Mouse (Mus musculus) heart, embryonic 11.5 days (tissue): ENCODE measurements at regions not wholly inside any gene's neighbourhood (a gene's known extent, or its start where the extent isn't known, plus 50 kb on each side); places are given as distances from the start of the nearest gene placed in this dataset.
A peak's percentile ranks its signal among the peaks of the same experiment; 100 is the strongest.

Experiments used
- ATAC-seq: fragments of 200-750 bp; cut with Nextera tagmentation; replicated peaks from 2 replicates; pipeline ENCODE4 v1.8.0; 2017; ENCODE audit warnings: moderate library complexity; ENCODE audit not compliant: insufficient number of reproducible peaks, low FRiP score, low TSS enrichment
- H3K27ac ChIP-seq: fragments of 300-500 bp; sonication (generic); 2 replicates; pipeline ENCODE4 v1.5.1; 2014; ENCODE audit warnings: mild to moderate bottlenecking, low read depth, low read length
- H3K27me3 ChIP-seq: fragments of 300-500 bp; sonication (generic); 2 replicates; pipeline ENCODE4 v1.6.1; 2014; ENCODE audit warnings: mild to moderate bottlenecking, low read length, mixed read lengths; ENCODE audit not compliant: control insufficient read depth, insufficient read depth
- H3K36me3 ChIP-seq: fragments of 300-500 bp; sonication (generic); 2 replicates; pipeline ENCODE4 v1.6.1; 2014; ENCODE audit warnings: mild to moderate bottlenecking, low read length, moderate library complexity, mixed read lengths; ENCODE audit not compliant: control insufficient read depth, insufficient read depth
- H3K4me1 ChIP-seq: fragments of 300-500 bp; sonication (generic); 2 replicates; pipeline ENCODE4 v1.6.1; 2014; ENCODE audit warnings: low read length; ENCODE audit not compliant: control insufficient read depth, insufficient read depth
- H3K4me2 ChIP-seq: fragments of 300-500 bp; sonication (generic); 2 replicates; pipeline ENCODE4 v1.6.1; 2014; ENCODE audit warnings: mild to moderate bottlenecking, moderate library complexity
- H3K4me3 ChIP-seq: fragments of 300-500 bp; sonication (generic); 2 replicates; pipeline ENCODE4 v1.5.1; 2014; ENCODE audit warnings: low read depth, low read length
- H3K9ac ChIP-seq: fragments of 300-500 bp; sonication (generic); 2 replicates; pipeline ENCODE4 v1.6.1; 2014; ENCODE audit warnings: mild to moderate bottlenecking, low read depth, low read length, moderate library complexity
- H3K9me3 ChIP-seq: fragments of 300-500 bp; sonication (generic); replicated peaks from 2 replicates; pipeline ENCODE4 v1.6.1; 2016; ENCODE audit warnings: low read length; ENCODE audit not compliant: control insufficient read depth
- WGBS: fragments of 180-500 bp; shearing (Covaris S2); extraction: QIAGEN DNeasy Blood & Tissue Kit; methylation state at CpG from one replicate; pipeline ENCODE4 v1.1.7; 2014; ENCODE audit not compliant: insufficient replicate concordance; 5-methylcytosine and 5-hydroxymethylcytosine counted together

DNA sequence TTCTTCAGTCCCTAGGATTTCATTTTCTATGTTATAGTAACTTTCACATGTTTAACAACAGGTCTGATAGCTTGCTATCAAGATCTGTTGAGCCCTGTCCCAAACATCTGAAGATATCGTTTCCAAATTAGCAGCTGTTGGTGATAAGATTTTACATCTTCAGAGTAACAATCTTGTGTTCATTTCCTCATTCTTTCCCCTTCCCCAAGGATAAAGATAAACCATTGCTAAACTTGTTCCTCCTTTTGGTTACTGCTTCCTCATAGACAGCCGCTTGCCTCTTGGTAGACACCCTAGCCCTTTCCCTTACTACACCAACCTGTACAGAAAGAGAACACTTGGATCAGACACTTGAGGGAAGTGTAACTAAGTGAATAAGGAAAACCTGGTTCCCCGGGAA, 58.6 kb downstream of the Kcnrg start:
- H3K27ac ChIP-seq = no peak overlapping the region

DNA sequence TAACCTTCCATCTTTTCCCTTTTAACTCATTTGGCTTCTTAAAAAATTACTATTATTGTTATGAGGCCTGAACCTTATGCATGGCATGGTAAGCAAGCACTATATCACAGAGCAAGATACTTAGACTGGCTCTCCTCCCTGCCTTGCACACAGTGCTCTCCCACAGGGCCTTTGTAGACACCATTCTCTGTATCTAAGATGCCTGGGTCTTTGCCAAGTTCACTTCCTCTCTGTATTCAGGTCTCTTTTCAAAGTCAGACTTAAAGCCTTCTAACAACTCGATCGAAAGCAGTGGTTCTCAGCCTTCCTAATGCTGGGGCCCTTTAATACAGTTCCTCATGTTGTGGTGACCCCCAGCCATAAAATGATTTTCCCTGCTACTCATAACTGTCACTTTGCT, 65.9 kb downstream of the Kcnrg start:
- 58% methylated on average over 2 of the region's 2 CpGs for WGBS
- ATAC-seq = no peak

More for the DNA sequence above, 58.6 kb downstream of the Kcnrg start:
- ATAC-seq = no peak
- 78% methylated on average over 3 of the region's 3 CpGs for WGBS
- Histone ChIP-seq H3K27me3 (no peaks in the 10 kb centered on the region), H3K9ac (no peak overlapping the region), H3K36me3 (no peaks in the 10 kb centered on the region), H3K4me3 (no peak overlapping the region), H3K9me3 (no peaks in the 10 kb centered on the region), H3K4me1 (no peaks in the 10 kb centered on the region), H3K4me2 (no peak overlapping the region)

DNA sequence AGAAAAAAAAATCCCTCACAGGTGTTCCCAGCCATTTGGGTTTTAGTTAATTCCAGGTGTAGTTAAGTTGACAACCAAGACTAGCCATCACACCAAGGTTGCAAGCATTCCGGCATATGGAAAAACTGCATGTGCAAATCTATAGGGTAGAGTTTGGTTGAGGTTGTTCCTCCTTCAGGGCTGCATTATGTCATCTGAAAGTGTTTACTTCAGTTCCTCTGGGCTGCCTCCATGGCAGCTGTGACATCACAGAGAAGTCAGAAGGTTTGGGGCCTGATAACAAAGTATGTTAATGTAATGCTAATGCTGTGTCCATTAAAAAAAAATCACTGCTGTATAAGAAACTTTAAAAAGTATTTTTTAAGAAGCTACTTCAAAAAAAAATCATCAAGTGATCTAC, 70.8 kb downstream of the Kcnrg start:
- Histone ChIP-seq H3K4me1 (0 out of 2 replicates have a peak, but pooled peaks cover under 1% of the 10 kb centered on the region), H3K4me3 (no peak overlapping the region), H3K27me3 (no peaks in the 10 kb centered on the region), H3K27ac (no peak overlapping the region), H3K36me3 (no peaks in the 10 kb centered on the region), H3K9me3 (no peaks in the 10 kb centered on the region), H3K9ac (no peak overlapping the region), H3K4me2 (no peak overlapping the region)
- 90% methylated on average over 1 of the region's 1 CpGs for WGBS
- ATAC-seq = no peak

More for the DNA sequence above, 65.9 kb downstream of the Kcnrg start:
- H3K4me2 ChIP-seq = no peak overlapping the region
- no peak overlapping the region for H3K27ac ChIP-seq
- no peak overlapping the region for H3K9ac ChIP-seq
- H3K27me3 ChIP-seq = no peaks in the 10 kb centered on the region
- H3K9me3 ChIP-seq = no peaks in the 10 kb centered on the region
- H3K36me3 ChIP-seq = no peaks in the 10 kb centered on the region
- no peak overlapping the region for H3K4me3 ChIP-seq
- no peaks in the 10 kb centered on the region for H3K4me1 ChIP-seq

DNA sequence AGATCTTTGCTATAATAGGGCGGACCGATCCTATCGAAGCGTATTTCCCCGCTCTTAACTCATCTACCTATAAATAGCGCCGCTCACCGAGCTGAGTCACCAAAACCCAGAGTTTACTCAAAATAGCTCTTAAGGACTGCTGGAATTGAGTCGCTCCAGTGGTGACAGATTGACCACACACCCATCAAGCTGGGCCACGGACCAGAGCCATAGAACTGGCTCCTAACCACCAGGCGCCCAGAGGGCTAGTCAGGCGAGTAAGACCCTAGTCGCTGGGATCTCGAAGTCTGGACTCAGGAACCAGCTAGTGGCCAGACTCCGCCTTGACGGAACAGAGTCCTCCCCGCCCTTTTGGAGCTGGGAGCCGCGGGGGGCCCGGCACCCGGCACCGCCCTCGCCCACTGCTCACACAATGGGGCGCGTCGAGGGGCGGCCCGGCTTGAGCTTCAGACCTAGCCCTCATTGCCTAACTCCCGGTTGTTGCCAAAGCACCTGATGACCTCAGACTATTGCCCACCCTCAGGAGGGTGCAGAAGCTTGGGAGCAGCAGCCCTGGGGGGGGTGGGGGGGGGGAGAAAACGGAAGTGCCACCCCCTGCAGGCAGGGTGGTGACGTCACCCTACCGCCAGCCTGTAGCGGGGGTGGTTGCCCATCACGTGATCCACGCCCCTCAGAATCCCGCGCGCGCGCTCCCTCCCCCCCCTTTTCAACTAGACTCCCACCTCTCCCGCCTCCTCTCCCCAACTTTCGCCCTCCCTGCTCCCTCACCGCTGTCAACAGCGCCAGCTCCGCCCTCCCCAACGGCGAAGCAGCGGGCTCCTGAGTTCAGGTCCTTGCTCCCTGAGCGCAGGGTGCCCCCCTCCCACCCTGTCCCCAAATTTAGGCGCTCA, 73.8 kb downstream of the Kcnrg start:
- H3K27ac ChIP-seq = peak overlapping the region; percentile 97
- peaks cover 10% of the 10 kb centered on the region for H3K27me3 ChIP-seq
- no peaks in the 10 kb centered on the region for H3K9me3 ChIP-seq
- no peaks in the 10 kb centered on the region for H3K36me3 ChIP-seq
- peaks cover 7% of the 10 kb centered on the region for H3K4me1 ChIP-seq
- peak overlapping the region; percentile 84 for H3K4me2 ChIP-seq
- H3K4me3 ChIP-seq = peak overlapping the region; percentile 74
- WGBS = under 1% methylated on average over 45 of the region's 50 CpGs
- peak overlapping the region; percentile 90 for H3K9ac ChIP-seq
- ATAC-seq = peak; percentile 77

DNA sequence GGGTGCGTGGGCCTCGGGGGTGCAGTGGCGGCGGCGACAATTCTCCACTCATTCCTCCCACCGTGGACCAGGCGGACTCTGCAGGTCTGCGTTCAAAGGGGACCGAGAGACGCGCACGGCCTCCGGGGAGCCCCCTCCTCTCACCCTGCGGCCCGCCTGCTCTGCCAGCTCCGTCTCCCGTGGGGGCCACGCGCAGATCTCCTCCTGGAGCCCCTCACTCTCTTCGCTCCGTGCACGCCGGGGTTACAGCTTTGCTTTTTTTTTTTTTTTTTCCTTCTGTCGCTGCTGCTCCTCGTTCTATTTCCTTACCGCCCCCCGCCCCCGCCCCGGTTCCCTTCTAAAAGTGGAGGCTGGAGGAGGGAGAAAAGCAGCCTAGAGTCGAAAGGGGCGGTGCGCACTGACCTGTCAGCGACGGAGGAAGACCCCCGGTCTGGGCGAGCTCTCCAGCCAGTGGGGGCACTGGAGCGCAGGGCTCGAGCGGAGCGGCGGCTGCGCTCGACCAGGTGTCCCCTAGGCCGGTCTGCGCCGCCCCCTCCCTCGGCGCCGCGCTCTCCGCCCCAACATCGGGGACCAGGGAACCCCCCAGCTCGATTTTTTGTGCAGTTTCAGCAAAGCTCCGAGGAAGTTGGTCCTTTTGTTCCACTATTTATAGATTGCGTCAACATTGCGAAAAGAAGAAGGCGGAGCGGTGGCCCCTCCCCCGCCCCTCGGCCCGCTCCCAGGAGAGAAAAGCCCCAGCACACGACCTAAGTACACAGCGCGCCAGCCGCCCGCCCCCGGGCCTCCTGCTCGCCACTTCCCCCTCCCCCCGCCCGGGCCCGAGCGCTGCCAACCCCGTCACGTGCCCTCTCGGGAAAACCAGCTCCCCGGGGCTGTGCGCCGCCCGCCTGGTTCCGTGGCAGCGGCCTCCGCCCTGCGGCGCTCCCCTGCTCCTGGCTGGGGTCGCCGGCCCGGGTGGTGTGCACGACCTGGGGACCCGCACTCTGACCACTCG, 74.7 kb downstream of the Kcnrg start:
- peak overlapping the region; percentile 74 for H3K4me3 ChIP-seq
- H3K4me1 ChIP-seq = peaks cover 13% of the 10 kb centered on the region
- peaks cover 13% of the 10 kb centered on the region for H3K27me3 ChIP-seq
- H3K27ac ChIP-seq = peak overlapping the region; percentile 97
- WGBS = under 1% methylated on average over 75 of the region's 90 CpGs
- H3K9ac ChIP-seq = peak overlapping the region; percentile 90
- ATAC-seq = peak; percentile 80
- peak overlapping the region; percentile 84 for H3K4me2 ChIP-seq
- H3K36me3 ChIP-seq = no peaks in the 10 kb centered on the region
- H3K9me3 ChIP-seq = no peaks in the 10 kb centered on the region

DNA sequence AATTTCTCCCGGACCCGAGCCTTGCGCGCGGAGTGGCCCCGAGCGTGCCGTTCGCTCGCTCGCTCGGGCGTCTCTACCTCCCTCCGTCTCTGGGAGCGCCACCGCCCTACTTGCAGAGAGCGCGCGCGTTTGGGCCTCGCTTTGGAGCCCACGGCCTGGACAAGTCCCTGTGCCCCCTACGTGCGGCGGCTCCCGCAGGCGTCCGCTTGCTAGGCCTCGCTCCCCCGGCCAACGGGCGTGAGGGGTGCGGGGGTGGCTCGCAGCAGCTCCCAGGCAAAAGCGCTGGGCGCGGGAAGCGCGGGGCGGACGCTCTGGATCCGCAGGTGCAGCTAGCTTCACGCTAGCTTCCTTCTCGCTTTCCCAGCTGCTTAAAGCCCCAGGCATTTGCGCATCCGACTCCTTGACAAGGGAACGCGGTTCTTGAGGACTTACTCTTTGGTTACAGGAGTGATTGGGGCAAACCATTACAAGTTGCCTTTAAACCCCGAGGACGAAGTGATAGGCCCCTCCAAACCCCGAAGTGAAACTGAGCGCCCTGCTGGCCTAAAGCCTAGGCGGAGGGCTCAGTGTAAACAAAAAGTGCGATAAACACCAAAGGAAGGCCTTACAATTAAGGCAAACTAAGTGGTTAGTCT, 75.6 kb downstream of the Kcnrg start:
- H3K27ac ChIP-seq = peak overlapping the region; percentile 97
- no peaks in the 10 kb centered on the region for H3K9me3 ChIP-seq
- H3K9ac ChIP-seq = peak overlapping the region; percentile 90
- under 1% methylated on average over 50 of the region's 54 CpGs for WGBS
- H3K27me3 ChIP-seq = peaks cover 19% of the 10 kb centered on the region
- peaks cover 14% of the 10 kb centered on the region for H3K4me1 ChIP-seq
- peak overlapping the region; percentile 74 for H3K4me3 ChIP-seq
- ATAC-seq = no peak; the same call in 1 of the 2 replicates
- peak overlapping the region; percentile 84 for H3K4me2 ChIP-seq
- H3K36me3 ChIP-seq = no peaks in the 10 kb centered on the region

DNA sequence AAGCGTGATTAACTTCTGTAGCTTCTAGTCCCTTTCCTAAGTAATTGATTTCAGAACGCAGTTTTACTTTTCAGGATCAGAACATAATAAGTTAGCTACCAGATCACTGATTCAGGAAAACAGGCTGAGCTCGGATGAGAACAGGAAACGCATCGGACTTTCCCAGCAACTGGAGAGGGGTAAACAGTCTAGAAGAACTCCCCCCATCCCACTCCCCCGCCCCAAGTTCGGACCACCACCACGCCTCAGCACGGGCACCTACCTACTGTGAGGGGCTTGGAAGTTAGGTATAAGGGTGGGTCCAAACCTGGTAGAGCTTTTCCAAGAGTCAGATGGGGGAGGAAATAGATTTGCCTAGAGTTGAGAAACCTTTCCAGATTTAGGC, 76.1 kb downstream of the Kcnrg start:
- ATAC-seq = no peak
- 5% methylated on average over 9 of the region's 9 CpGs for WGBS
- Histone ChIP-seq H3K27ac (no peak overlapping the region), H3K36me3 (no peaks in the 10 kb centered on the region), H3K4me1 (peaks cover 14% of the 10 kb centered on the region), H3K27me3 (peaks cover 19% of the 10 kb centered on the region), H3K9ac (peak overlapping the region; percentile 90), H3K4me3 (peak overlapping the region; percentile 74), H3K9me3 (no peaks in the 10 kb centered on the region), H3K4me2 (peak overlapping the region; percentile 84)

DNA sequence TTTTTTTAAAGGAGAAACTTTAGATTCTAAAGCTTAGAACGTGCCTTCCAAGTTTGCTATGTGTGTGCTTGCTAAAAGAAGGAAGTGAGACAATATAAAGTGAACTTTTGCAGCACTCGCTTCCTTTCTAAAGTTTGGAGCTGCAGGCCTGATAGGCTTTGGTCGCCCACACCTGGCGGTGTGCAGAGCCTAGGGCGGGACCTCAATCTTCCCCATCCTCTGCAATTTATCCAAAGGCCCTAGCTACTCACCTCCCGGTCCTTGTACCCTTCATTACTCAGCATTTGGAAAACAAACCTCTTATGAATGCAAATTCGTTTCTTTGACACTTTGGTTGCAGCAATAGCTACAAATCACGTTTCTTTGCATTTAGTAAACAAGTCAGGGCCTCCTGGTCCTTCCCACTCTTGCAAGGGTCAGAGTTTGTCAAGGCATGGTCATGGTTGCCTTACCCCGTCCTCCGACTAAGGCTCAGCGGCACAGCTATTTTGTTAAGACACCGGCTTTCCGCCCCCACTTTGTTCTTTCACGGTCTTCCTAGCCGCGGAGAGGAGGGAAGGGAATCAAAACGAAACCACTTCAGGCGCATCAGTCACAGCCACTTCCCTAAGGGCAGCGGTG, 76.6 kb downstream of the Kcnrg start:
- no peak for ATAC-seq
- H3K27ac ChIP-seq = no peak overlapping the region
- 4% methylated on average over 19 of the region's 19 CpGs for WGBS
- H3K4me2 ChIP-seq = peak overlapping the region; percentile 84
- peaks cover 21% of the 10 kb centered on the region for H3K27me3 ChIP-seq
- H3K4me1 ChIP-seq = peaks cover 15% of the 10 kb centered on the region
- H3K4me3 ChIP-seq = peak overlapping the region; percentile 74
- H3K36me3 ChIP-seq = no peaks in the 10 kb centered on the region
- H3K9me3 ChIP-seq = no peaks in the 10 kb centered on the region
- H3K9ac ChIP-seq = peak overlapping the region; percentile 54; the same call in 1 of the 2 replicates
